Mouse (Mus musculus) lung, embryonic 15.5 days (tissue): ENCODE results near the gene 5031439G07Rik. TPM values are rescaled to one million over a fixed set of nuclear protein-coding genes. Genes with fewer than 3 reads are reported as not detected.

ENCODE experiments used
- ATAC-seq: fragments of 200-750 bp; cut with Nextera tagmentation; 2 replicates; pipeline ENCODE4 v1.8.0; 2017; ENCODE audit warnings: moderate number of reproducible peaks, borderline replicate concordance; ENCODE audit not compliant: low FRiP score, low TSS enrichment; ENCODE audit errors: extremely low read depth
- H3K27ac ChIP-seq: fragments of 300-500 bp; sonication (generic); 2 replicates; pipeline ENCODE4 v1.5.1; 2015; ENCODE audit warnings: moderate library complexity, mild to moderate bottlenecking, inconsistent platforms
- H3K27me3 ChIP-seq: fragments of 300-500 bp; sonication (generic); 2 replicates; pipeline ENCODE4 v1.6.1; 2015; ENCODE audit warnings: inconsistent platforms
- H3K36me3 ChIP-seq: fragments of 300-500 bp; sonication (generic); 2 replicates; pipeline ENCODE4 v1.6.1; 2015; ENCODE audit warnings: inconsistent platforms
- H3K4me1 ChIP-seq: fragments of 300-500 bp; sonication (generic); 2 replicates; pipeline ENCODE4 v1.6.1; 2015; ENCODE audit warnings: inconsistent platforms
- H3K4me2 ChIP-seq: fragments of 300-500 bp; sonication (generic); 2 replicates; pipeline ENCODE4 v1.6.1; 2015; ENCODE audit warnings: inconsistent platforms, mild to moderate bottlenecking, moderate library complexity
- H3K4me3 ChIP-seq: fragments of 300-500 bp; sonication (generic); 2 replicates; pipeline ENCODE4 v1.5.1; 2015; ENCODE audit warnings: mild to moderate bottlenecking, inconsistent platforms
- H3K9ac ChIP-seq: fragments of 300-500 bp; sonication (generic); 2 replicates; pipeline ENCODE4 v1.6.1; 2015; ENCODE audit warnings: inconsistent platforms
- H3K9me3 ChIP-seq: fragments of 300-500 bp; sonication (generic); 2 replicates; pipeline ENCODE4 v1.6.1; 2016; ENCODE audit warnings: inconsistent platforms
- WGBS: fragments of 180-500 bp; shearing (Covaris S2); methylation state at CpG from one replicate; pipeline ENCODE4 v1.1.7; 2015; 5-methylcytosine and 5-hydroxymethylcytosine counted together
- polyA plus RNA-seq: library from polyadenylated mRNA; unstranded; fragments of >200 nt; fragmentation: Nextera tagmentation; extraction: Ambion mirVana; gene quantifications from 2 replicates; pipeline ENCODE4 v1.2.1, GENCODE M21; 2015

5031439G07Rik gene
- polyA plus RNA-seq, 1 experiment from 2014 or later, result 6.8 TPM

GRCm38 (mm10) chr15:85015771-85016170, 27.4 kb upstream of the 5031439G07Rik start:
- WGBS, result 48% methylated on average over 11 of the region's 11 CpGs
- Histone ChIP-seq H3K36me3 (no peaks in the 10 kb centered on the region), H3K27ac (no peak overlapping the region)

DNA sequence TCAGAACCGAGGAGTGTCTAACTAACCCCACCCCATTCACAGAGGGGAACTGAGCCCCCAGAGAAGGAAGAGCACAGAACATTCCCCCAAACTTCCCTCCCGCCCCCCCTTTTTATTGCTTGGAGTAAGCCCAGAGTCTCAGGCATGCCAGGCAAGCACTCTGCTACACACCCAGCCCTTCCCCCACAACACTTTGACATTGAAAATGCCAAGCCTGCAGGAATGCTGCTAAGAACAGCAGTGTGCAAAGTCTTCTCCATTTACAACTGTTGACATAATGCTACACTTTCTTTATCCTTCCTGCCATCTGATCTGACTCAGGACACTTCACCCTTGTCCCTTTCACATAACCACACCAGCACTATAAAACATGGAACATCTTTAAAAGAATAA, 24.3 kb upstream of the 5031439G07Rik start:
- WGBS, result 19% methylated on average over 2 of the region's 2 CpGs
- Histone ChIP-seq H3K27me3 (no peaks in the 10 kb centered on the region; the same call in 1 of the 2 replicates), H3K4me1 (peaks cover 27% of the 10 kb centered on the region), H3K36me3 (no peaks in the 10 kb centered on the region), H3K4me2 (peak overlapping the region; percentile 38; the same call in 1 of the 2 replicates), H3K9me3 (no peaks in the 10 kb centered on the region), H3K4me3 (no peak overlapping the region), H3K9ac (no peak overlapping the region), H3K27ac (peak overlapping the region; percentile 83)
- ATAC-seq, result peak; percentile 47; the same call in 1 of the 2 replicates

More at GRCm38 (mm10) chr15:85015771-85016170, 27.4 kb upstream of the 5031439G07Rik start:
- H3K4me1 ChIP-seq, result peaks cover 27% of the 10 kb centered on the region
- no peaks in the 10 kb centered on the region; the same call in 1 of the 2 replicates for H3K27me3 ChIP-seq
- no peaks in the 10 kb centered on the region for H3K9me3 ChIP-seq
- no peak overlapping the region for H3K9ac ChIP-seq
- H3K4me3 ChIP-seq, result no peak overlapping the region
- ATAC-seq, result no peak
- no peak overlapping the region for H3K4me2 ChIP-seq

DNA sequence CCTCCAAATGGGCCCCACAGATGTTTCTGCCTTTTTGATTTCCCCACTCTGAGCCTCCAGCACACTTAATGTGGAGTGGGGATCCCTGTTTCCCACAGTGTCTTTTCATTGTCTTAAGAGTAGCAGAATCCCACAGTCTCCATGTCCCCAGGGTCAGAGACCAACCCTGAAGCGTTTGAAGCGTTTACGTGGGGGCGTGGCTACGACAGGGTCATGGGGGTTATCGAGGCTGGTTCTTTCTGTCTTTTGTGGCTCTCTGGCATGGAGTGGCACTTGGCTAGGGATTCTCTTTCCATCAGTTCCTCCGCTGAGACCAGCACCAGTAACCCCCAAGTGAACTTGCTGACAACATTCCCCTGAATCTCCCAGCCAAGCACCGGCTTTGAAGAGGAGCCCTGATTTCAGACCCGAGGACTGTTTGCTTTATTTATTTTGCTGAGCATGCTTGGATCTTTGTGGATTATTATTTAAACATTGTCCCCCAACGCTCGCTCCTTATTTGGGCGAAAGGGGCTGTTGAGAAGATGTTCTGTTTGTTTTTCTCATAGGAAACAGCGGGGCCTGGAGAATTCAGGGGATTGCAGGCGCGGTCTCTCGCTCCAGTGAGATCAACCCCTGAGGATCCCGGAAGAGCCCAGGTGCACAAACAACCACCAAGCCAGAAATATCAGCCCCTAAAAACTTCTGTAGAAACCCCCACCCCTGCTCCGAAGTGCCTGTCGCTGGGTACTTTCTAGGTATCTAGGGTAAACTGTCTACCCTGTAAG, 23.7 kb upstream of the 5031439G07Rik start:
- 14% methylated on average over 19 of the region's 19 CpGs for WGBS
- no peaks in the 10 kb centered on the region for H3K9me3 ChIP-seq
- H3K27ac ChIP-seq, result peak overlapping the region; percentile 83
- H3K4me1 ChIP-seq, result peaks cover 26% of the 10 kb centered on the region
- H3K36me3 ChIP-seq, result no peaks in the 10 kb centered on the region
- H3K4me3 ChIP-seq, result no peak overlapping the region
- H3K9ac ChIP-seq, result no peak overlapping the region
- peak; percentile 52; the same call in 1 of the 2 replicates for ATAC-seq
- no peaks in the 10 kb centered on the region; the same call in 1 of the 2 replicates for H3K27me3 ChIP-seq
- H3K4me2 ChIP-seq, result peak overlapping the region; percentile 38; the same call in 1 of the 2 replicates

DNA sequence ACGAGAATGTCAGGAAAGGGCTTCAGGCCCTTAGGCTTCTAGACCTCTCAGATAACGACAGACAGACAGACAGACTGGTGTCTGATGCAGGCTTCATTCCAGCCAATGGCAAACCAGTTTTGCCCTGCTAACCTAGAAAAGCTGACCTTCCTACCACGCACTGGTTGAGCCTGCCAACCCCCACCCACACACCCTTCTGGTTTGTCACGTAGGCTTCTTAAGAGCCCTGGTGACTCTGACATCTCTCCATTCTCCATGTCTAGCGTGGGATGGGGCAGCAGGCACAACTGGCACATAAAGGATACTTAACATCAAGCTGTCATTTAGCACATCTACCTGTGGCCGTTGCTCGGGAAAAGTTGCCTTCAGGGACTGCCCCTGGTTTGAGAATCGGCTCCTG, 21.3 kb upstream of the 5031439G07Rik start:
- ATAC-seq, result no peak
- Histone ChIP-seq H3K27me3 (no peaks in the 10 kb centered on the region), H3K9ac (no peak overlapping the region), H3K27ac (no peak overlapping the region), H3K36me3 (no peaks in the 10 kb centered on the region), H3K4me1 (peaks cover 20% of the 10 kb centered on the region), H3K4me3 (no peak overlapping the region), H3K4me2 (no peak overlapping the region), H3K9me3 (no peaks in the 10 kb centered on the region)
- WGBS, result 78% methylated on average over 8 of the region's 8 CpGs

GRCm38 (mm10) chr15:85000984-85001982, 12.9 kb upstream of the 5031439G07Rik start:
- Histone ChIP-seq H3K4me2 (no peak overlapping the region), H3K9ac (no peak overlapping the region)

GRCm38 (mm10) chr15:84999911-85000310, 11.6 kb upstream of the 5031439G07Rik start:
- H3K4me1 ChIP-seq, result no peaks in the 10 kb centered on the region
- no peaks in the 10 kb centered on the region for H3K9me3 ChIP-seq
- no peak overlapping the region for H3K4me3 ChIP-seq
- H3K27ac ChIP-seq, result no peak overlapping the region
- WGBS, result 66% methylated on average over 7 of the region's 7 CpGs
- no peak for ATAC-seq
- no peak overlapping the region for H3K4me2 ChIP-seq
- H3K36me3 ChIP-seq, result no peaks in the 10 kb centered on the region
- no peak overlapping the region for H3K9ac ChIP-seq
- no peaks in the 10 kb centered on the region for H3K27me3 ChIP-seq

More at GRCm38 (mm10) chr15:85000984-85001982, 12.9 kb upstream of the 5031439G07Rik start:
- H3K9me3 ChIP-seq, result no peaks in the 10 kb centered on the region
- 20% methylated on average over 29 of the region's 29 CpGs for WGBS
- H3K4me1 ChIP-seq, result no peaks in the 10 kb centered on the region
- H3K27ac ChIP-seq, result no peak overlapping the region
- peak; percentile 76; the same call in 1 of the 2 replicates for ATAC-seq
- H3K36me3 ChIP-seq, result no peaks in the 10 kb centered on the region
- H3K27me3 ChIP-seq, result no peaks in the 10 kb centered on the region
- H3K4me3 ChIP-seq, result no peak overlapping the region

DNA sequence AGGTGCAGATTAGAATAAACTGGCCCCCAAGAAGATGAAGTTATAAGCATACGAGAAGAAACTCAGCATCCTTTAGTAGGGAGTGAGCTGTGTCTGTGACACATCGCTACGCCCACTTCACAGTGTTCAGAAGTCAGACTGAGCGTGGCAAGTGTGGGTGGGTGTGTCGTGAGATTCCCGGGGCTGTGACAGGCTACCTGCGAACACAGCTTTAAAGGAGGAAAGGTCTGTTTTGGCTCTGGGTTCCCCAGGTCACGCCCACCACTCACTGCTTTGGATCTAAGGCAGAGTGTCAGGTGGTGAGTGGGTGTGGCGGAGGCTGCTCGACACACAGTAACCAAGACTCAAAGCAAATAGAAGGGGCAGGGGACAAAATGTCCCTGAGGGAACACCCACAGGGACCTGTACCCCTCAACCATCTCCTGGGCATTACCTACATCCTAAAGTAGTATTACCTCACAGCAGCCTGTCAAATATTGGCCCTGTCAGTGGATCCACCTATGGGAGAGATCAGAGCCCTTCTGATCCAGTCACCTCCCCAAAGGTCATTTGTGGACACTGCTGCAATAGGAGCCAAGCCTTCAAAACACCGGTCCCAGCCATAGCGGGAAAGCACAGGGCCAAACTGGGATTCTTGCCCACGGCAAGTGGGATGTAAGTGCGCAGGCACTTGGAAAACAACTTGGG, 9.6 kb upstream of the 5031439G07Rik start:
- ATAC-seq, result no peak
- H3K27me3 ChIP-seq, result no peaks in the 10 kb centered on the region
- no peaks in the 10 kb centered on the region for H3K4me1 ChIP-seq
- H3K9ac ChIP-seq, result no peak overlapping the region
- H3K27ac ChIP-seq, result no peak overlapping the region
- H3K9me3 ChIP-seq, result no peaks in the 10 kb centered on the region
- H3K36me3 ChIP-seq, result no peaks in the 10 kb centered on the region
- no peak overlapping the region for H3K4me3 ChIP-seq
- 55% methylated on average over 14 of the region's 14 CpGs for WGBS
- H3K4me2 ChIP-seq, result no peak overlapping the region

DNA sequence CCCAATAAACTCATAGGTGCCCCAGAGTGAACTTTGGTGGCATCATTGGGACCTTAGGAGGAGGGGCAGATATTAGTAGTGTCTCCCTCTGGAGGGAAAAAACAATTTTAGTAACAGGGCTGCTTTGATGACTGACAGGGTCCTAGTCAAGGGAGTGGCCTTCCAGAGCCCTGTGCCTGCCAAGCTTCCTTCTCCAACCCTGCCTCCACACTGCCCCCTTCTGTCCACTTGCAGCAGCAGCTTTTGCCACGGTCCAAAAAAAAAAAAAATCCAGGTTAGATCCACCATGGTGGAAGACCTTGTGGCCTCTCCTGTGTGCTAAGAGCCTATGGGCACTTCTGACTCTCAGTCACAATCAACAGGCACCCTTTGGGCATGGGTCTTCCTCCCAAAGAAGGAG, 7.6 kb upstream of the 5031439G07Rik start:
- H3K9me3 ChIP-seq, result no peaks in the 10 kb centered on the region
- no peak overlapping the region for H3K4me3 ChIP-seq
- no peaks in the 10 kb centered on the region for H3K27me3 ChIP-seq
- H3K9ac ChIP-seq, result no peak overlapping the region
- ATAC-seq, result no peak
- H3K4me1 ChIP-seq, result no peaks in the 10 kb centered on the region
- no peaks in the 10 kb centered on the region for H3K36me3 ChIP-seq
- 20% methylated on average over 1 of the region's 1 CpGs for WGBS
- no peak overlapping the region for H3K27ac ChIP-seq
- H3K4me2 ChIP-seq, result no peak overlapping the region

GRCm38 (mm10) chr15:84995041-84995440, 6.7 kb upstream of the 5031439G07Rik start:
- Histone ChIP-seq H3K4me1 (no peaks in the 10 kb centered on the region), H3K9ac (no peak overlapping the region), H3K4me3 (no peak overlapping the region), H3K27ac (no peak overlapping the region), H3K9me3 (no peaks in the 10 kb centered on the region), H3K36me3 (no peaks in the 10 kb centered on the region), H3K27me3 (no peaks in the 10 kb centered on the region), H3K4me2 (no peak overlapping the region)
- no peak for ATAC-seq
- WGBS, result 35% methylated on average over 6 of the region's 6 CpGs

DNA sequence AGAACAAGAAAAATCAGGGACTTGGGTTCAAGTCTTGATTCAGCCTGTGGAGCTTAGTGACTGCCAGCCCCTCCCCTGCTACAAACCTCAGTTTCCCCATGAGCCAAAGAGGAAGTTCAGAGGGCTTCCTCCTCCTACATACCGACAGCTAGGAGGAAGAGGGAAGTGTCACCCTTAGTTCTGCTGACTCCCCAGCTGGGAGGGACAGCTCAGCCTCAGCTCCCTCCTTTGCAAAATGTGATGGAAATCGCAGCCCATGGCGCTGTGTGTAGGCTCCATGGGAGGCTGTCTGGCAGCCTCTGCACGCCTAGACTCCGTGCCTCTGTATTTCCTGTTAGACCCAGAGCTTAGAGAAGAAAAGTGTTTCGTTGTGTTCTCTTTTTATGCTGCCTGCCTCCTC, 6.1 kb upstream of the 5031439G07Rik start:
- Histone ChIP-seq H3K4me1 (no peaks in the 10 kb centered on the region), H3K27me3 (no peaks in the 10 kb centered on the region), H3K9me3 (no peaks in the 10 kb centered on the region), H3K4me3 (no peak overlapping the region), H3K36me3 (no peaks in the 10 kb centered on the region), H3K4me2 (no peak overlapping the region), H3K9ac (no peak overlapping the region), H3K27ac (no peak overlapping the region)
- 17% methylated on average over 6 of the region's 6 CpGs for WGBS
- ATAC-seq, result no peak

DNA sequence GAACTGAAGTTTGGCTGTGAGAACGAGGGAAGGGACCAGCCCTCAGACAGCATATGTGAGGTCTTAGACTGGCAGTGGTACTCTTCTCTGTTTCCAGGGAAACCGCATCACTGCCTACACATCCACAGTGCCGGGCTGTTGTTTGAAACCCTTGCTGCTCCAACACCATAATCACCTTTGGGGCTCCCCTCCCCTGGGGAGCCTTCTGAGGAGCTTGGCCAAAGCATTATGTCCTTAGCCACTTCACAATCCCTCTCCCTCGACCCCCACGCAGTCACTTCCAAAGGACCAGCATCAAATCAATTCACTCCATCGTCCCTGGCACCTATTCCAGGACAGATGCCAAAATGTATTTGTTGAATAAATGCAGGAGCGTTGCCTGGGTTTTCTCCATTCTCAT, 1.4 kb upstream of the 5031439G07Rik start:
- Histone ChIP-seq H3K36me3 (no peaks in the 10 kb centered on the region), H3K4me1 (peaks cover 15% of the 10 kb centered on the region), H3K9ac (no peak overlapping the region), H3K27ac (no peak overlapping the region), H3K27me3 (no peaks in the 10 kb centered on the region), H3K9me3 (no peaks in the 10 kb centered on the region), H3K4me3 (no peak overlapping the region), H3K4me2 (no peak overlapping the region)
- WGBS, result 65% methylated on average over 7 of the region's 7 CpGs
- ATAC-seq, result no peak
